ENCODE assay signal across 15 mouse cellular contexts in genomic region chr10:128210131-128210530, GRCm38 (mm10). TPM values are rescaled to one million over a fixed set of nuclear protein-coding genes. Genes with fewer than 3 reads are reported as not detected.
DNase-seq lines count a peak whose midpoint lies in the region; ATAC-seq and TF ChIP-seq lines count a peak whose summit lies in the region.
"Had no signal": no experiment of that assay in that cellular context is flagged by ENCODE, and none has a peak within 500 bp of the region (broad histone marks: within the 10 kb centered on the region; RNA-seq: fewer than 3 reads in every experiment).

No protein-coding gene starts in this region.

- 0 out of 2 replicates have a peak overlapping the region, but pooled peaks have one; percentile 64 for H3K4me3 ChIP-seq in forebrain, embryonic 13.5 days
- H3K4me3 ChIP-seq in forebrain, postnatal 0 days (ENCODE audit: low read depth, low read length) = no peak overlapping the region
- H3K4me3 ChIP-seq in lung, embryonic 14.5 days (ENCODE audit: low read depth, low read length) = 0 out of 2 replicates have a peak overlapping the region, but pooled peaks have one; percentile 71
- no peak overlapping the region for H3K4me3 ChIP-seq in intestine, postnatal 0 days (ENCODE audit: low read depth, low read length)
- H3K4me3 ChIP-seq in neural tube, embryonic 12.5 days = no peak overlapping the region

- H3K36me3 ChIP-seq in forebrain, embryonic 13.5 days (ENCODE audit: poor library complexity, severe bottlenecking) = peaks cover 8% of the 10 kb centered on the region
- no peaks in the 10 kb centered on the region for H3K36me3 ChIP-seq in forebrain, postnatal 0 days (ENCODE audit: insufficient read depth)
- H3K36me3 ChIP-seq in lung, embryonic 14.5 days (ENCODE audit: insufficient read depth) = 0 out of 2 replicates have a peak, but pooled peaks cover 3% of the 10 kb centered on the region
- peaks cover 9% of the 10 kb centered on the region for H3K36me3 ChIP-seq in intestine, postnatal 0 days (ENCODE audit: control insufficient read depth, insufficient read depth)
- H3K36me3 ChIP-seq in neural tube, embryonic 12.5 days = no peaks in the 10 kb centered on the region

- no peak for ATAC-seq in forebrain, embryonic 13.5 days
- ATAC-seq in forebrain, postnatal 0 days = no peak
- ATAC-seq in lung, embryonic 14.5 days (ENCODE audit: insufficient read depth) = no peak
- no peak for ATAC-seq in intestine, postnatal 0 days
- no peak for ATAC-seq in neural tube, embryonic 12.5 days (ENCODE audit: low FRiP score, low read depth)

- no peaks in the 10 kb centered on the region for H3K9me3 ChIP-seq in forebrain, embryonic 13.5 days (replicated peaks)
- H3K9me3 ChIP-seq in forebrain, postnatal 0 days (ENCODE audit: low read length) = no peaks in the 10 kb centered on the region
- H3K9me3 ChIP-seq in lung, embryonic 14.5 days (ENCODE audit: low read depth, low read length) = no peaks in the 10 kb centered on the region
- H3K9me3 ChIP-seq in intestine, postnatal 0 days (ENCODE audit: control insufficient read depth) = no peaks in the 10 kb centered on the region
- H3K9me3 ChIP-seq in neural tube, embryonic 12.5 days = no peaks in the 10 kb centered on the region

- H3K27ac ChIP-seq in forebrain, embryonic 13.5 days = no peak overlapping the region
- H3K27ac ChIP-seq in forebrain, postnatal 0 days (ENCODE audit: low read depth, low read length) = no peak overlapping the region
- no peak overlapping the region for H3K27ac ChIP-seq in lung, embryonic 14.5 days (ENCODE audit: low read depth)
- H3K27ac ChIP-seq in intestine, postnatal 0 days (ENCODE audit: low read depth, low read length) = no peak overlapping the region
- no peak overlapping the region for H3K27ac ChIP-seq in neural tube, embryonic 12.5 days

- DNase-seq in forebrain, postnatal 0 days = no peak
- no peak for DNase-seq in lung, embryonic 14.5 days
- DNase-seq in lung, postnatal 4 days = no peak
- no peak for DNase-seq in right cerebral cortex, postnatal 25 days
- no peak for DNase-seq in kidney, postnatal 10 days
- DNase-seq: cerebellum, adult 9-11 months; kidney, postnatal 4 days; lung, postnatal 10 days had no signal

- WGBS in forebrain, embryonic 13.5 days = 89% methylated on average over 2 of the region's 2 CpGs
- WGBS in forebrain, postnatal 0 days = 88% methylated on average over 2 of the region's 2 CpGs
- WGBS in lung, embryonic 14.5 days = 89% methylated on average over 2 of the region's 2 CpGs
- 91% methylated on average over 2 of the region's 2 CpGs for WGBS in intestine, postnatal 0 days
- WGBS in neural tube, embryonic 12.5 days = 92% methylated on average over 2 of the region's 2 CpGs

- no peak overlapping the region for H3K9ac ChIP-seq in forebrain, embryonic 13.5 days
- no peak overlapping the region for H3K9ac ChIP-seq in forebrain, postnatal 0 days
- no peak overlapping the region for H3K9ac ChIP-seq in lung, embryonic 14.5 days
- H3K9ac ChIP-seq in intestine, postnatal 0 days (ENCODE audit: low read depth, low read length) = no peak overlapping the region
- H3K9ac ChIP-seq in neural tube, embryonic 12.5 days = no peak overlapping the region

- peaks cover 17% of the 10 kb centered on the region for H3K27me3 ChIP-seq in forebrain, embryonic 13.5 days
- H3K27me3 ChIP-seq in forebrain, postnatal 0 days (ENCODE audit: insufficient read depth, low read length) = no peaks in the 10 kb centered on the region
- H3K27me3 ChIP-seq in lung, embryonic 14.5 days (ENCODE audit: insufficient read depth, low read length) = no peaks in the 10 kb centered on the region
- H3K27me3 ChIP-seq in intestine, postnatal 0 days (replicated peaks; ENCODE audit: control insufficient read depth, insufficient read depth, low read length) = no peaks in the 10 kb centered on the region
- H3K27me3 ChIP-seq in neural tube, embryonic 12.5 days (replicated peaks) = no peaks in the 10 kb centered on the region; the same call in 1 of the 2 replicates

- no peak for TF ChIP-seq CTCF in forebrain, postnatal 0 days (IDR thresholded peaks at IDR 0.05; ENCODE audit: low read depth)
- TF ChIP-seq CTCF in lung, embryonic 14.5 days (IDR thresholded peaks at IDR 0.05; ENCODE audit: low read depth) = no peak
- TF ChIP-seq CTCF in intestine, postnatal 0 days (IDR thresholded peaks at IDR 0.05; ENCODE audit: low read depth) = no peak

- H3K4me1 ChIP-seq in forebrain, embryonic 13.5 days = peaks cover 12% of the 10 kb centered on the region
- H3K4me1 ChIP-seq in forebrain, postnatal 0 days (ENCODE audit: insufficient read depth) = peaks cover 5% of the 10 kb centered on the region; the same call in 1 of the 2 replicates
- 0 out of 2 replicates have a peak, but pooled peaks cover 3% of the 10 kb centered on the region for H3K4me1 ChIP-seq in lung, embryonic 14.5 days (ENCODE audit: insufficient read depth)
- H3K4me1 ChIP-seq in intestine, postnatal 0 days (replicated peaks; ENCODE audit: control insufficient read depth, insufficient read depth, low read length) = no peaks in the 10 kb centered on the region
- H3K4me1 ChIP-seq in neural tube, embryonic 12.5 days = peaks cover 12% of the 10 kb centered on the region

- peak overlapping the region; percentile 89; the same call in 1 of the 2 replicates for H3K4me2 ChIP-seq in forebrain, embryonic 13.5 days
- H3K4me2 ChIP-seq in forebrain, postnatal 0 days (ENCODE audit: low read depth) = no peak overlapping the region
- H3K4me2 ChIP-seq in lung, embryonic 14.5 days = peak overlapping the region; percentile 93; the same call in 1 of the 2 replicates
- H3K4me2 ChIP-seq in intestine, postnatal 0 days (replicated peaks; ENCODE audit: low read depth) = peak overlapping the region; percentile 88; the same call in 1 of the 2 replicates
- peak overlapping the region; percentile 70 for H3K4me2 ChIP-seq in neural tube, embryonic 12.5 days (replicated peaks)

RNA-seq across cellular contexts. Expression of gene Spryd4, which starts 1.5 kb away (rescaled TPM):
- 17.9 and 19.1 TPM in 2 replicates for polyA plus RNA-seq in forebrain, embryonic 13.5 days (2015; fragmentation: Nextera tagmentation; extraction: Ambion mirVana)
- total RNA-seq in forebrain, postnatal 0 days (2014; rRNA removed) = 20.7 and 20.8 TPM in 2 replicates
- 19.6 and 22.7 TPM in 2 replicates for polyA plus RNA-seq in forebrain, postnatal 0 days (2015; fragmentation: Nextera tagmentation; extraction: Ambion mirVana)
- 27.3 and 29.9 TPM in 2 replicates for polyA plus RNA-seq in lung, embryonic 14.5 days (2014; fragmentation: Nextera tagmentation; extraction: Ambion mirVana)
- 22.9 and 23.2 TPM in 2 replicates for polyA plus RNA-seq in intestine, postnatal 0 days (2015; fragmentation: Nextera tagmentation; extraction: Ambion mirVana)
- 21.8 and 21.9 TPM in 2 replicates for polyA plus RNA-seq in neural tube, embryonic 12.5 days (2016; fragmentation: Nextera tagmentation; extraction: Ambion mirVana)

RNA-seq across cellular contexts. Expression of gene Mip, which starts 15.5 kb away (rescaled TPM):
- polyA plus RNA-seq in forebrain, embryonic 13.5 days (2015; fragmentation: Nextera tagmentation; extraction: Ambion mirVana) = 0.13 and 0.21 TPM in 2 replicates
- 0.05 TPM in 1 of 2 replicates, not detected in the other for total RNA-seq in forebrain, postnatal 0 days (2014; rRNA removed)
- polyA plus RNA-seq in forebrain, postnatal 0 days (2015; fragmentation: Nextera tagmentation; extraction: Ambion mirVana) = not detected in 2 replicates
- not detected in 2 replicates for polyA plus RNA-seq in lung, embryonic 14.5 days (2014; fragmentation: Nextera tagmentation; extraction: Ambion mirVana)
- not detected in 2 replicates for polyA plus RNA-seq in intestine, postnatal 0 days (2015; fragmentation: Nextera tagmentation; extraction: Ambion mirVana)
- polyA plus RNA-seq in neural tube, embryonic 12.5 days (2016; fragmentation: Nextera tagmentation; extraction: Ambion mirVana) = not detected in 2 replicates
- polyA plus RNA-seq: embryonic facial prominence, embryonic 11.5 days; frontal cortex, adult 2 months; heart, embryonic 11.5 days; spleen, adult 2 months had no signal

RNA-seq across cellular contexts. Expression of gene Gls2, which starts 15.9 kb away (rescaled TPM):
- 0.48 and 1.3 TPM in 2 replicates for polyA plus RNA-seq in forebrain, embryonic 13.5 days (2015; fragmentation: Nextera tagmentation; extraction: Ambion mirVana)
- total RNA-seq in forebrain, postnatal 0 days (2014; rRNA removed) = 1.00 and 2.1 TPM in 2 replicates
- polyA plus RNA-seq in forebrain, postnatal 0 days (2015; fragmentation: Nextera tagmentation; extraction: Ambion mirVana) = 1.1 and 1.2 TPM in 2 replicates
- 1.8 and 2.3 TPM in 2 replicates for polyA plus RNA-seq in lung, embryonic 14.5 days (2014; fragmentation: Nextera tagmentation; extraction: Ambion mirVana)
- 0.37 and 0.42 TPM in 2 replicates for polyA plus RNA-seq in intestine, postnatal 0 days (2015; fragmentation: Nextera tagmentation; extraction: Ambion mirVana)
- polyA plus RNA-seq in neural tube, embryonic 12.5 days (2016; fragmentation: Nextera tagmentation; extraction: Ambion mirVana) = 1.00 and 1.5 TPM in 2 replicates

RNA-seq across cellular contexts. Expression of gene Timeless, which starts 21.7 kb away (rescaled TPM):
- polyA plus RNA-seq in forebrain, embryonic 13.5 days (2015; fragmentation: Nextera tagmentation; extraction: Ambion mirVana) = 52.9 and 62.1 TPM in 2 replicates
- 9.3 and 11.7 TPM in 2 replicates for total RNA-seq in forebrain, postnatal 0 days (2014; rRNA removed)
- polyA plus RNA-seq in forebrain, postnatal 0 days (2015; fragmentation: Nextera tagmentation; extraction: Ambion mirVana) = 7.7 and 9.9 TPM in 2 replicates
- 70.2 and 71.5 TPM in 2 replicates for polyA plus RNA-seq in lung, embryonic 14.5 days (2014; fragmentation: Nextera tagmentation; extraction: Ambion mirVana)
- 8.6 and 10.6 TPM in 2 replicates for polyA plus RNA-seq in intestine, postnatal 0 days (2015; fragmentation: Nextera tagmentation; extraction: Ambion mirVana)
- polyA plus RNA-seq in neural tube, embryonic 12.5 days (2016; fragmentation: Nextera tagmentation; extraction: Ambion mirVana) = 48.6 and 50.6 TPM in 2 replicates

RNA-seq across cellular contexts. Expression of gene Rbms2, which starts 30.0 kb away (rescaled TPM):
- 12.6 and 12.9 TPM in 2 replicates for polyA plus RNA-seq in forebrain, embryonic 13.5 days (2015; fragmentation: Nextera tagmentation; extraction: Ambion mirVana)
- 6.3 and 9.9 TPM in 2 replicates for total RNA-seq in forebrain, postnatal 0 days (2014; rRNA removed)
- 4.7 and 5.6 TPM in 2 replicates for polyA plus RNA-seq in forebrain, postnatal 0 days (2015; fragmentation: Nextera tagmentation; extraction: Ambion mirVana)
- polyA plus RNA-seq in lung, embryonic 14.5 days (2014; fragmentation: Nextera tagmentation; extraction: Ambion mirVana) = 26.5 and 27.6 TPM in 2 replicates
- 11.2 and 11.7 TPM in 2 replicates for polyA plus RNA-seq in intestine, postnatal 0 days (2015; fragmentation: Nextera tagmentation; extraction: Ambion mirVana)
- polyA plus RNA-seq in neural tube, embryonic 12.5 days (2016; fragmentation: Nextera tagmentation; extraction: Ambion mirVana) = 17.2 and 20.0 TPM in 2 replicates

Comparison
In these comparisons a context has a peak if more than half of its experiments do, and no peak if none do; other contexts are left out.
1. H3K4me3 ChIP-seq: peak in forebrain, embryonic 13.5 days (single experiment) and lung, embryonic 14.5 days (single experiment); none in forebrain, postnatal 0 days (single experiment), intestine, postnatal 0 days (single experiment) and neural tube, embryonic 12.5 days (single experiment).